Mouse (Mus musculus): ENCODE measurements around the gene Galnt2. TPM values are rescaled to one million over a fixed set of nuclear protein-coding genes. Genes with fewer than 3 reads are reported as not detected.

Galnt2 gene
- total RNA-seq, 2 experiments from 2014 or later, result 1.9 to 9.5 TPM

- ATAC-seq (replicated peaks; ENCODE audit: low FRiP score, low TSS enrichment, poor library complexity, severe bottlenecking), result no peak
Measured at GRCm38 (mm10) chr8:124312228-124312627, 81.0 kb downstream of the Galnt2 start.

- ATAC-seq (replicated peaks; ENCODE audit: low FRiP score, low TSS enrichment, poor library complexity, severe bottlenecking), result no peak
Measured at GRCm38 (mm10) chr8:124314803-124315202, 83.6 kb downstream of the Galnt2 start.

DNA sequence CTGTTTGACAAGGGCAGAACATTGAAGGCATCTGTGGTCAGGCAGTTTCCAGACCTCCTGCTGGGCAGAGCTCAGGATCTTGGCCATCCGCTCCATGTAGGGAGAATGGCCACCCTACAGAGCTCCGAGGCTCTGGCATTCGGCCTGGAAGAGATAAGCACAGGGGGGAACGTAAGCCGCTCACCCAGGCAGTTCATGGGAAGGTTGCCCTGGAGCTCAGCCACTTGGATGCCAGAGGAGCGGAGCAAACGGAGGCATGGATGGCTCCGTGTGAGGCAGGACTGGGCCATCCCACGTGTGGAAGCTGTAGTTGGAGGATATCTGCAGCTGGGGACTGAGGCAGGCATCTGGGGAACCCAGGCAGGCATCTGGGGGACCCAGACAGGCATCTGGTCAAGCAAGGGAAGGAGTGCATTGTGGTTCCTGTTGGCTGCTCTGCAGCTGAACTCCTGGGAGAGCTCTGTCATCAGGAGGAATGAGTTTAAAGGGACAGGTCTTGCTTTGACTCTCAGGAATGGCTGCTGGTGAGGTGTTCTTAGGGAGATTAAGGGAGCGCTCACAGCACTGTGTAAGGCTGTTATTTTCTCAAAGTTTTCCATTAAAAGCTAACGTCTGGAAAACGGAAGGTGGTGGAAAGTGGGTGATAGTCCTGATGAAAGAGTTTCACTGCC lies 85.4 kb downstream of the Galnt2 start:
- peak; percentile 7; the same call in 1 of the 2 replicates for ATAC-seq (replicated peaks; ENCODE audit: low FRiP score, low TSS enrichment, poor library complexity, severe bottlenecking)

GRCm38 (mm10) chr8:124317191-124317682 lies 86.0 kb downstream of the Galnt2 start:
- peak; percentile 60 for ATAC-seq (replicated peaks; ENCODE audit: low FRiP score, low TSS enrichment, poor library complexity, severe bottlenecking)

- peak; percentile 34 for ATAC-seq (replicated peaks; ENCODE audit: low FRiP score, low TSS enrichment, poor library complexity, severe bottlenecking)
Measured at GRCm38 (mm10) chr8:124317821-124318220, 86.6 kb downstream of the Galnt2 start.

GRCm38 (mm10) chr8:124318612-124319315 lies 87.6 kb downstream of the Galnt2 start:
- ATAC-seq (replicated peaks; ENCODE audit: low FRiP score, low TSS enrichment, poor library complexity, severe bottlenecking), result peak; percentile 56

DNA sequence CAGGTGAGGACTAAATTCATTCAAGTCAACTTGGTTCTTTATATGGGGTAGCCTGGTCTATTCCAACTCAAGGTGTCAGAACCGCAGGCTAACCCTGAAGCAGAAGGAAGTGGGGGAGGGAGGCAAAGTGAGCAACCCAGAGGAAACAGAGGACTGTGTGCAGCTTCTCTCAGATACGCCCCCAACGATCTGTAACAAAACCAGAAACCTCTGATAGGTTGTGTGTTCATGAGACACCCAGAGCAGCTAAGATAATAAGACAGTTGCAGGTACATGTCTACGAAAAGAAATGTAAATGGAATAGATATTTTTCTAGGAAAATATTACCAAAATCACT lies 88.1 kb downstream of the Galnt2 start:
- no peak for ATAC-seq (replicated peaks; ENCODE audit: low FRiP score, low TSS enrichment, poor library complexity, severe bottlenecking)

GRCm38 (mm10) chr8:124321227-124321840 lies 90.1 kb downstream of the Galnt2 start:
- no peak for ATAC-seq (replicated peaks; ENCODE audit: low FRiP score, low TSS enrichment, poor library complexity, severe bottlenecking)

DNA sequence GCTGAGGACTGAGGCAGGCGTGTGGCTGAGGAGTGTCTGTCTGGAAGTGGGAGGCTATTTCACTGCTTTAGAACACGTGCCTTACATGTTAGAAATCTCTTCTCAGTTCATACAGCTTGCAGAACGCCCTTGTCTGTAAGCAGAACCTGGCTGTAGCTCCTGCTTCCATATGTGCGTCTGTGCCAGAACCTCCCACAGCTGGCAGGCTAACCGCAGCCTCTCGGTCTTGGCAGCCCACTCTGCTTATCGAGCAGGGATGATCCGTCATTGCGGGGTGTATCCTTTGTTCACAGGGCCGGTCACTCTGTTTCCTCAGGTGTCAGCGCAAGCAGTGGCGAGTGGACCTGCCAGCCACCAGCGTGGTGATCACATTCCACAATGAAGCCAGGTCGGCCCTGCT lies 92.2 kb downstream of the Galnt2 start:
- ATAC-seq (replicated peaks; ENCODE audit: low FRiP score, low TSS enrichment, poor library complexity, severe bottlenecking), result no peak

GRCm38 (mm10) chr8:124328259-124328658 lies 97.1 kb downstream of the Galnt2 start:
- ATAC-seq (replicated peaks; ENCODE audit: low FRiP score, low TSS enrichment, poor library complexity, severe bottlenecking), result no peak

GRCm38 (mm10) chr8:124329690-124330089 lies 98.5 kb downstream of the Galnt2 start:
- no peak for ATAC-seq (replicated peaks; ENCODE audit: low FRiP score, low TSS enrichment, poor library complexity, severe bottlenecking)

DNA sequence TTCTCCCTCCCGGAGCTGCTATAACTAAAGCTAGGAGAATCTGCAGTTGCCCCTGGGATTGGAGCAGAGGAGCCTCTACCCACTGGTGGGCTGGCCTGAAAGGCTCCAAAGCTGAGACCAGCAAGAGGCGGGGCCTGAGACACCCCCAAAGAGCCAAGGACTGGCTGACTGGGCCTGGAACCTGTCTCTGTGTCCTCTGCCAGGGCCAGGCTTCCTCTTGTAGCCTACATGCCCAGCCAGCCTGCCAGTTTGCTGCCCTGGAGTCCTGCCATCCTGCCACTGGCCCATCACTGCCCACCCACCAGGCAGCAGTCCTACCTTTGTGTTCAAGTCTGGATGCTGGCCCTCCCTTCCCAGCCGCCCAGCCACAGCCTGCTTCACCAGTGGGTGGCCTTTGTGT lies 99.2 kb downstream of the Galnt2 start:
- no peak for ATAC-seq (replicated peaks; ENCODE audit: low FRiP score, low TSS enrichment, poor library complexity, severe bottlenecking)

DNA sequence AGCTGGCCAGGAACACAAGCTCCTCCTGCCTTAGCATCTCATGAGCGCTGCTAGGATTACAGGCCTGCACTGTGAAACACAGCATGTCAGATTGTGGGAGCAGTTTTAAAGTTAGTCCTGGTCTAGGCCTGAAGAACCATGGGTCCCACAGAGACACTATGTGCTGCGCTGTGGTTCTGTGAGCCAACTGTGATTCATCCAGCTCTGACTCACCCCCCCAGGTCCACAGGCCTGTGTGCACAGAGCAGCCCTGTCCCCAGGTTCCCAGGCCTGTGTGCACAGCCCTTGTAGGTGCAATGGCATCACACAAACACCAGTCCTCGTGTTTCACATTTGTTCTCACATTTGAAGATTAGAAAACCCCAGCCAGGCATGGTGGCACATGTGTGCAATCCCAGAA lies 99.9 kb downstream of the Galnt2 start:
- no peak for ATAC-seq (replicated peaks; ENCODE audit: low FRiP score, low TSS enrichment, poor library complexity, severe bottlenecking)

GRCm38 (mm10) chr8:124331706-124332105 lies 100.5 kb downstream of the Galnt2 start:
- ATAC-seq (replicated peaks; ENCODE audit: low FRiP score, low TSS enrichment, poor library complexity, severe bottlenecking), result no peak

DNA sequence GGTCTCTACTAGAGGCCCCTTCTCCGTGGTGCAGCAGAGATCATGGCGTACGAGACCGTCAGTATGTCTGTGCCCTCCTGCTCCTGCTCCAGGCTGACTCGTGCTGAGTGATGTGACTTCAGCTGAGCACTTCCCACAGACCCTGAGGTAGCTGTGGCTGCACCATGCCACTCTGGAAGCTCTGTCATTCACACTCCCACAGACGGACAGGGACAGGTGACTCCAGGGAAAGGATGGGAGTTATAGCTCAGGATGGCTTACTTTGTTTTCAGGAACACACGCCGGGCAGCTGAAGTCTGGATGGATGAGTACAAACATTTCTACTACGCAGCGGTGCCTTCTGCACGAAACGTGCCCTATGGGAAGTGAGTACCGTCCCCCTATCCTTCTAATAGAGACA lies 105.1 kb downstream of the Galnt2 start:
- no peak for ATAC-seq (replicated peaks; ENCODE audit: low FRiP score, low TSS enrichment, poor library complexity, severe bottlenecking)

DNA sequence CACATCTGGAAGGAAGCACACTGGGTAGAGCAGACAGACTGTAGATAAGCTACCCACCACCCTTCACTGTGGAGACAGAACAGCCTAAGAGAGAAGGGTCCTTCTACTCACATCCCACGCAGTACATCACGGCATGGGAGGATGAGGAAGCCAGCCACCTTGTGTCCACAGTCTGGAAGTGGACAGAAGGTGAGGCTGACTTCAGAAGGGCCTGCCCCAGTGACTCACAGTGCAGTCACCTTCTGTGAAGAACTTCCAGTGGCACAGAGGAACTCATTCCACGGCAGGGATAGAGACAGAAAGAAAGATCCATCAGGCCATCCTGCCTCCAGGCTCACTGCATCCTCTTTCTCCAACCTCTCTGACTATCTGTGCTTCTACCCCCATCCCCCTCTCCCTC lies 108.6 kb downstream of the Galnt2 start:
- ATAC-seq (replicated peaks; ENCODE audit: low FRiP score, low TSS enrichment, poor library complexity, severe bottlenecking), result no peak

- ATAC-seq (replicated peaks; ENCODE audit: low FRiP score, low TSS enrichment, poor library complexity, severe bottlenecking), result no peak
Measured at GRCm38 (mm10) chr8:124340360-124341068, 109.3 kb downstream of the Galnt2 start.

GRCm38 (mm10) chr8:124343151-124343550 lies 112.0 kb downstream of the Galnt2 start:
- no peak for ATAC-seq (replicated peaks; ENCODE audit: low FRiP score, low TSS enrichment, poor library complexity, severe bottlenecking)

DNA sequence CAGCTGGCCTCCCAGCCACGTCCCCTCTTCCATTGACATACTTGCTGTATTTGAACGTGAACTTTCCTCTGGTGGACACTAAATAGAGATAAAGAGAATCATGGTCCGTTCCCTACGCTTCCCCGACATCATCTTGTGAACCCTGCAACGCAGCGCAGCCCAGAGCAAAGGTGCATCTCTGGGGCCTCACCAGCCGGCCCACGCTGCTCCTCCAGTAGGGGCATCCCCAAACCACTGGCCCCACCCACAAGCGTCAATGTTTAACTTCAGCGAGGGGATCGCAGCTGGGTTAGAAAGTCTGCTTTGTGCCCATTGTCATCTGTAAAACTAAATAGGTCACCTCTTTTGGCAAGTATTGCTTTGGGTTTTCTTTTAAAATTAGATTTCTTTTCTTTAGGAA lies 112.8 kb downstream of the Galnt2 start:
- ATAC-seq (replicated peaks; ENCODE audit: low FRiP score, low TSS enrichment, poor library complexity, severe bottlenecking), result no peak

DNA sequence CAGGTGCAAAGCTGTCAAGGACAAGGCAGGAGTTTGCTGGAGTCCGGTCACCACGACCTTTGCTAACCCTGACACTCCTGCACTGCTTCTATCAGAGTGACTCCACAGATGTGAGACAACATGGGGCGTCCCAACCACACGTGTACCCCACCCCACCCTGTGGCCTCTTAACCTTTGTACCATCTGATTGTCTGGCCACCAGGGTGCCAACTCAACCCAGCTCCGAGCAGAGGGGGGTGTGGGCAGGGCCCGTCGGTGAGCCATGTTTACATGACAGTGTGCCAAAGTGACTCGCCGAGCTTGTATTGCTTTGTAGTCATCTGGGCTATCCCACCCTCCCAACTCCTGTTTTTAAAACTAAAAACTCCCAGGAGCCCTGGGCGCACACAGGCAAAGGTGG lies 113.9 kb downstream of the Galnt2 start:
- no peak for ATAC-seq (replicated peaks; ENCODE audit: low FRiP score, low TSS enrichment, poor library complexity, severe bottlenecking)
